Mouse (Mus musculus) liver, embryonic 16.5 days (tissue): ENCODE data around the gene Tmc6. TPM values are rescaled to one million over a fixed set of nuclear protein-coding genes. Genes with fewer than 3 reads are reported as not detected.

Experiments used
- ATAC-seq: fragments of 200-750 bp; cut with Nextera tagmentation; 2 replicates; pipeline ENCODE4 v1.8.0; 2017; ENCODE audit warnings: low read depth, mild to moderate bottlenecking, moderate number of reproducible peaks, moderate library complexity
- H3K27ac ChIP-seq: fragments of 300-500 bp; sonication (generic); 2 replicates; pipeline ENCODE4 v1.5.1; 2014; ENCODE audit warnings: mild to moderate bottlenecking, low read length
- H3K27me3 ChIP-seq: fragments of 300-500 bp; sonication (generic); 2 replicates; pipeline ENCODE4 v1.6.1; 2014; ENCODE audit warnings: low read depth, low read length, mixed read lengths; ENCODE audit not compliant: control insufficient read depth, insufficient read depth
- H3K36me3 ChIP-seq: fragments of 300-500 bp; sonication (generic); 2 replicates; pipeline ENCODE4 v1.6.1; 2014; ENCODE audit warnings: mild to moderate bottlenecking; ENCODE audit not compliant: control insufficient read depth, insufficient read depth
- H3K4me1 ChIP-seq: fragments of 300-500 bp; sonication (generic); 2 replicates; pipeline ENCODE4 v1.6.1; 2014; ENCODE audit warnings: low read depth, low read length, mixed read lengths; ENCODE audit not compliant: control insufficient read depth
- H3K4me2 ChIP-seq: fragments of 300-500 bp; sonication (generic); 2 replicates; pipeline ENCODE4 v1.6.1; 2014; ENCODE audit warnings: low read depth, low read length, mixed read lengths
- H3K4me3 ChIP-seq: fragments of 300-500 bp; sonication (generic); 2 replicates; pipeline ENCODE4 v1.5.1; 2014; ENCODE audit warnings: low read depth, mild to moderate bottlenecking, low read length
- H3K9ac ChIP-seq: fragments of 300-500 bp; sonication (generic); 2 replicates; pipeline ENCODE4 v1.6.1; 2014; ENCODE audit warnings: low read depth, low read length
- H3K9me3 ChIP-seq: fragments of 300-500 bp; sonication (generic); replicated peaks from 2 replicates; pipeline ENCODE4 v1.6.1; 2016; ENCODE audit warnings: low read length; ENCODE audit not compliant: control insufficient read depth
- WGBS: fragments of 180-500 bp; shearing (Covaris S2); extraction: QIAGEN DNeasy Blood & Tissue Kit; methylation state at CpG from one replicate; pipeline ENCODE4 v1.1.7; 2014; ENCODE audit not compliant: insufficient replicate concordance; 5-methylcytosine and 5-hydroxymethylcytosine counted together
- polyA plus RNA-seq: library from polyadenylated mRNA; unstranded; fragments of >200 nt; fragmentation: Nextera tagmentation; extraction: Ambion mirVana; gene quantifications from 2 replicates; pipeline ENCODE4 v1.2.1, GENCODE M21; 2015

Gene Tmc6
- polyA plus RNA-seq, 1 experiment from 2014 or later, result 45.6 TPM

DNA sequence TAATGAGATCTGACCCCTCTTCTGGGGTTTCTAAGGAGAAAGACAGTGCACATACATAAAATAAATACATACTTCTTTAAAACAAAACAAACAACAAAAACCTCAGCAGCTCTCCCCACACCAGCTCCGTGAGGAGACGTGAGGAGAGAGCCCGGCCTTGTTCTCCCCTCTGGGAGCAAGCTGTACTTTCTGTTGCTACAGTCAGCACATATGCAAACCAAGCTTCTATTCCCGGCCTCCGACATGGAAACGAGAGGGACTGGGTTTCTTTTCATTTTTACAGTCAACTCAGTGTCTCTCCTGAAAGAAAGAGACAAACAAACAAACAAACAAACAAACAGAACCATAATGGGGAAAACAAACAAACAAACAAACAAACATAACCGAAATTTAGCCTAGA, 18.0 kb upstream of the Tmc6 start:
- Histone ChIP-seq H3K36me3 (peaks cover 23% of the 10 kb centered on the region), H3K9ac (peak overlapping the region; percentile 92), H3K4me3 (peak overlapping the region; percentile 85), H3K4me2 (peak overlapping the region; percentile 71), H3K27me3 (no peaks in the 10 kb centered on the region), H3K27ac (peak overlapping the region; percentile 98), H3K9me3 (no peaks in the 10 kb centered on the region), H3K4me1 (peaks cover 58% of the 10 kb centered on the region)
- 83% methylated on average over 7 of the region's 7 CpGs for WGBS
- ATAC-seq, result no peak

- H3K4me3 ChIP-seq, result peak overlapping the region; percentile 85
- peaks cover 23% of the 10 kb centered on the region for H3K36me3 ChIP-seq
- peak overlapping the region; percentile 92 for H3K9ac ChIP-seq
- 41% methylated on average over 5 of the region's 5 CpGs for WGBS
- H3K4me2 ChIP-seq, result peak overlapping the region; percentile 71
- H3K4me1 ChIP-seq, result peaks cover 63% of the 10 kb centered on the region
- no peak for ATAC-seq
- no peaks in the 10 kb centered on the region for H3K9me3 ChIP-seq
- H3K27me3 ChIP-seq, result no peaks in the 10 kb centered on the region
- peak overlapping the region; percentile 98 for H3K27ac ChIP-seq
These were observed 17.2 kb upstream of the Tmc6 start for GRCm38 (mm10) chr11:117799174-117799573.

- H3K4me2 ChIP-seq, result peak overlapping the region; percentile 71
- peak overlapping the region; percentile 92 for H3K9ac ChIP-seq
- peak; percentile 60 for ATAC-seq
- H3K4me1 ChIP-seq, result peaks cover 65% of the 10 kb centered on the region
- WGBS, result 5% methylated on average over 2 of the region's 2 CpGs
- no peaks in the 10 kb centered on the region for H3K9me3 ChIP-seq
- no peaks in the 10 kb centered on the region for H3K27me3 ChIP-seq
- H3K36me3 ChIP-seq, result peaks cover 16% of the 10 kb centered on the region
- peak overlapping the region; percentile 98 for H3K27ac ChIP-seq
- peak overlapping the region; percentile 85 for H3K4me3 ChIP-seq
These were observed 16.2 kb upstream of the Tmc6 start for GRCm38 (mm10) chr11:117798160-117798541.

DNA sequence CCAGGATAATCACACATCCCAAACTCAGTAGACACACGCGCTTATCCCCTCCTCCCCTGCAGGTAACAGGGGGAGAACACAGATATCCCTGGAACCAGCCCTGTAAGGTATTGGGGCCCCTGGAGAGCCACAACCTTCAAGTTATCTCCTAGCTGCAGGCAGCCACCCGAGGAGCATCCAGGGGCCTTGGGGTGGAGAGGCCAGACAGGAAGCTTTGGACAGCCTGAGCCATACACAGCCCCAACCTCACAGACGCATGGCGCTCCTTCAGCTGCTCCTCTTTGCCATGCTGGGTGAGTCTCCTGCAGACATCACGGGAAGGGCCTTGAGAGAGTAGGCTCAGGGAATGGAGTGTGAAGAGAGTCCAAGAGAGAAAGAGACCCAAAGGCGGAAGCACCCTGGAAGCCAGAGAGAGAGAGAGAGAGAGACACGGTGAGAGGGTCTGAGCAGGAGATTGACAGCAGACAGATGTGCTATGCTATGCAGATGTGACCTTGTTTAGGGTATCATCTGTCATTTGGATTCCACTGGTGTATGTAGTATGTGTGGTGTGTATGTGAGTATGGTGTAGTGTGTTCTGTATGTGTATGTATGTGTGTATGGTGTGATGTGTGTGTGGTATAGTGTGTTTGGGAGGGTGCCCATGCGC, 15.6 kb upstream of the Tmc6 start, which contains the start of gene 6030468B19Rik:
Gene 6030468B19Rik (plus strand): TSS at position 150 of the 649 bp plus-strand sequence.
- Histone ChIP-seq H3K4me3 (peak within 1 kb of the TSS; percentile 85), H3K27ac (peak within 1 kb of the TSS; percentile 98), H3K9me3 (no peaks in the 10 kb centered on the region), H3K27me3 (no peaks in the 10 kb centered on the region), H3K4me2 (peak within 1 kb of the TSS; percentile 71), H3K4me1 (peaks cover 65% of the 10 kb centered on the region), H3K36me3 (peaks cover 11% of the 10 kb centered on the region), H3K9ac (peak within 1 kb of the TSS; percentile 92)
- peak; percentile 95 for ATAC-seq
- 17% methylated on average over 9 of the region's 9 CpGs for WGBS

GRCm38 (mm10) chr11:117796954-117797353, 15.0 kb upstream of the Tmc6 start:
- Histone ChIP-seq H3K36me3 (peaks cover 7% of the 10 kb centered on the region), H3K27me3 (no peaks in the 10 kb centered on the region), H3K27ac (peak overlapping the region; percentile 98), H3K9ac (peak overlapping the region; percentile 92), H3K4me3 (peak overlapping the region; percentile 85), H3K4me2 (peak overlapping the region; percentile 71), H3K4me1 (peaks cover 66% of the 10 kb centered on the region), H3K9me3 (no peaks in the 10 kb centered on the region)
- WGBS, result 23% methylated on average over 5 of the region's 5 CpGs
- ATAC-seq, result peak; percentile 2; the same call in 1 of the 2 replicates

GRCm38 (mm10) chr11:117794035-117794551, 12.1 kb upstream of the Tmc6 start:
- ATAC-seq, result no peak
- Histone ChIP-seq H3K9me3 (no peaks in the 10 kb centered on the region), H3K4me2 (no peak overlapping the region), H3K27me3 (no peaks in the 10 kb centered on the region), H3K9ac (no peak overlapping the region), H3K36me3 (no peaks in the 10 kb centered on the region), H3K4me1 (peaks cover 64% of the 10 kb centered on the region), H3K27ac (peak overlapping the region; percentile 48; the same call in 1 of the 2 replicates), H3K4me3 (no peak overlapping the region)
- 79% methylated on average over 4 of the region's 4 CpGs for WGBS

DNA sequence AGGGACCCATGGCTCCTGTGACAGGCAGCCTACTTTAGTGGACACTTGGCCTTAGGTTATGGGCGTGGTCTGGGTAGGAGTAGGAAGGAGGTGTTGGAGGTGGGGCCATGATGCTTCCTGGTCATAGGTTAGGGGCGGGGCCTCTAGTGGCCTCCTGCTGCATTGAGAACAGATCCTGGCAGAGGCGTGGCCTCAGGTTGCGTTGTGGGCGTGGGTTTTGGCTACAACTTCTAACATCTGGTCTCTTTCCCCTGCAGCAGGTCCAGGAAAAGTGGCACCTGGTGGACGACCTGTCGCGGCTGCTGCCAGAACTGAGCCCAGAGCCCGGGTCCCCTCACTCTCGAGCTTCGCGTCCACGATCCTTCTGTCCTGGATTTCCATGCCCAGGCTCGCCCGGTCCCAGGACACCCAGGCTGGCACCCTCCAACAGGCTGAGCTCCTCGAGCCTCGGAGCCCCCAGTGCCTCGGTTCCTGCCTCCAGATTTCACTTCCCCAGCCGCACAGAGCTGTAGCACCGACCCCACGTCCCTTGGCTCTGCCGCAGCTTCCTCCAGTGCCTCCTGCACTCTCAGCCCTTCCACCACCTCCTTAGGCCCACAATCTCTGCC, 10.4 kb upstream of the Tmc6 start:
- H3K27ac ChIP-seq, result peak overlapping the region; percentile 84
- peak; percentile 84 for ATAC-seq
- H3K4me1 ChIP-seq, result peaks cover 60% of the 10 kb centered on the region
- peak overlapping the region; percentile 52 for H3K4me3 ChIP-seq
- H3K36me3 ChIP-seq, result 0 out of 2 replicates have a peak, but pooled peaks cover 6% of the 10 kb centered on the region
- no peaks in the 10 kb centered on the region for H3K27me3 ChIP-seq
- H3K9me3 ChIP-seq, result no peaks in the 10 kb centered on the region
- H3K9ac ChIP-seq, result peak overlapping the region; percentile 64
- H3K4me2 ChIP-seq, result peak overlapping the region; percentile 75
- 5% methylated on average over 22 of the region's 22 CpGs for WGBS

DNA sequence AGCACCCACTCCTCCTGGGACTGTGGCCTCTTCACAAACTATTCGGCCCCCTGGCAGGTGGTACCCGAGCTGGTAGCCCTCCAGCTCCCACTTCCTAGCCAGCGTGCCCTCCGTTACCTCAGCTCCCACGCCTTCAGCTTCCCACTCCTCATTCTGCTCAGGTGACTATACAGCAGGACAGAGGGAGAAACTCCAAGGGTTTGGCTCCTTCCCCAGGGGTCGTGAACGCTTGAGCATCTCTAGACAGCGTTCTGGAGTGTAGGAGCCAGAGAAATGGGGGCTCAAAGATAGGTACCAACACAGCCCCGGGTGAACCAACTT, 9.4 kb upstream of the Tmc6 start:
- no peak overlapping the region for H3K4me2 ChIP-seq
- peaks cover 54% of the 10 kb centered on the region for H3K4me1 ChIP-seq
- 80% methylated on average over 9 of the region's 9 CpGs for whole genome bisulfite sequencing

More for the DNA sequence above, 9.4 kb upstream of the Tmc6 start:
- no peak for ATAC-seq
- Histone ChIP-seq H3K4me3 (no peak overlapping the region), H3K9ac (peak overlapping the region; percentile 9; the same call in 1 of the 2 replicates), H3K27me3 (no peaks in the 10 kb centered on the region), H3K27ac (peak overlapping the region; percentile 84), H3K36me3 (peaks cover 16% of the 10 kb centered on the region), H3K9me3 (no peaks in the 10 kb centered on the region)
